Mouse (Mus musculus): Measurements from ENCODE around the gene Fyb. TPM values are rescaled to one million over a fixed set of nuclear protein-coding genes. Genes with fewer than 3 reads are reported as not detected.

Fyb gene
- polyA plus RNA-seq, 1 experiment from 2014 or later: 3.9 TPM

- WGBS: under 1% methylated on average over 73 of the region's 82 CpGs
- Histone ChIP-seq H3K4me3 (ENCODE audit: control insufficient read depth in 1 of 2, insufficient read depth in 1 of 2, low read depth in 1 of 2, low read length in 2 of 2) (peak within 1 kb of the TSS; percentile 72 to 92), H3K27ac (replicated peaks in 1 of 2; ENCODE audit: control insufficient read depth in 1 of 2, insufficient read depth in 1 of 2, low read depth in 2 of 2, low read length in 2 of 2) (peak within 1 kb of the TSS; percentile 86 to 93), H3K36me3 (ENCODE audit: control insufficient read depth, insufficient read depth, low read length) (no peaks in the 10 kb centered on the region), H3K9ac (ENCODE audit: low read length) (peak within 1 kb of the TSS; percentile 98), H3K4me1 (ENCODE audit: control insufficient read depth in 2 of 2, insufficient read depth in 2 of 2, low read length in 2 of 2) (peaks cover 3 to 20% of the 10 kb centered on the region in 2 experiments), H3K9me3 (ENCODE audit: control insufficient read depth, low read length) (no peaks in the 10 kb centered on the region), H3K4me2 (ENCODE audit: low read length) (peak within 1 kb of the TSS; percentile 89), H3K27me3 (ENCODE audit: control insufficient read depth, insufficient read depth, low read length) (no peaks in the 10 kb centered on the region)
- peak; percentile 83 for ATAC-seq (ENCODE audit: insufficient number of reproducible peaks, insufficient read depth, low FRiP score, low read depth)
These were observed 185.4 kb downstream of the Fyb start, which contains the start of gene Rictor for GRCm38 (mm10) chr15:6707936-6708525. Gene Rictor (plus strand): TSS chr15:6708379.

DNA sequence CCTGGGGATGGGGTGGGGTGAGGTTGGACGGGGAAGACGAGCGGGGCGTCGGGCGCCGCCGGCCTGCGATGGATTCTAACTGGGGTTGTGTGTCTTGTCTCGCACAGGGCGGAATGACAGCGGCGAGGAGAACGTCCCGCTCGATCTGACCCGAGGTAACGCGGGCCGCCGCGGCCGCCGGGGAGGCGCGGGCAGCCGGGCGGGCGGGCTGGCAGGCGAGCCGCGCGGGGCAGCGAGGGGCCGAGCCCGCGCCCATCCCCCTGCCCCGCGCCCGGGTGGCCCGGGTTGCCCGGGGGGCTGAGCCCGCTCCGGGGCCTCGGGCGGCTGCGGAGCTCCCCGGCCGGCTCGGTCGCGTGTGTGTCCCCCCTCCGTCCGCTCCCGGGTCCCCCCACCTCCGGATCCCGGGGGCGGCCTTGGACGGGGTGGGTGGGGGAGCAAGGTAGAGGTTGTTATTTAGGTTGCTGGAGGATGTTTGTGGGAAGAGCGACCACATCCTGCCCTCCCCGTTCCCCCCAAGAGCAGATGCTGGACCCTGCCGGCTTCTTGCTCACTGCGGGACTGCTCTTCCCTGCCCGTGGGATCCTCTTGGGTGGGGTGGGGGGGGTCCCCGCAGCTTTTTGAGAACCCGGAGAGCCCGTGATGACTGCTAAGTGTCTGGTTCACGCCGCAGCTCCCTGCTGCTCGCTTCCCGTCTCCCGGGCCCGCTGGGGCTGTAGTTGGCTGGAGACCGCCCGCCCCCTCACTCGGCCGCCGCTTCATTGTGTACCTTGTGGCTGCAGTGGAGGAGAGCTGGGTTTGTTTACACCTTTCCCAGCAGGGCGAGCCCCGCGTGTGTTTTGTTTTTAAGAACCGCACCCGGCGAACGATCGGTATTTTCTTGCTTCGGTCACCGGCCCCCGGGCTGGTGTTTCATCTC is 186.1 kb downstream of the Fyb start:
- Histone ChIP-seq H3K4me1 (ENCODE audit: control insufficient read depth in 2 of 2, insufficient read depth in 2 of 2, low read length in 2 of 2) (peaks cover 3 to 28% of the 10 kb centered on the region in 2 experiments), H3K9ac (ENCODE audit: low read length) (peak overlapping the region; percentile 98), H3K27ac (replicated peaks in 1 of 2; ENCODE audit: control insufficient read depth in 1 of 2, insufficient read depth in 1 of 2, low read depth in 2 of 2, low read length in 2 of 2) (peak overlapping the region; percentile 86 to 93), H3K27me3 (ENCODE audit: control insufficient read depth, insufficient read depth, low read length) (no peaks in the 10 kb centered on the region), H3K4me2 (ENCODE audit: low read length) (peak overlapping the region; percentile 89), H3K9me3 (ENCODE audit: control insufficient read depth, low read length) (no peaks in the 10 kb centered on the region), H3K4me3 (ENCODE audit: control insufficient read depth in 1 of 2, insufficient read depth in 1 of 2, low read depth in 1 of 2, low read length in 2 of 2) (peak overlapping the region; percentile 72 to 92), H3K36me3 (ENCODE audit: control insufficient read depth, insufficient read depth, low read length) (no peaks in the 10 kb centered on the region)
- WGBS: under 1% methylated on average over 55 of the region's 89 CpGs
- ATAC-seq (ENCODE audit: insufficient number of reproducible peaks, insufficient read depth, low FRiP score, low read depth): peak; percentile 70

DNA sequence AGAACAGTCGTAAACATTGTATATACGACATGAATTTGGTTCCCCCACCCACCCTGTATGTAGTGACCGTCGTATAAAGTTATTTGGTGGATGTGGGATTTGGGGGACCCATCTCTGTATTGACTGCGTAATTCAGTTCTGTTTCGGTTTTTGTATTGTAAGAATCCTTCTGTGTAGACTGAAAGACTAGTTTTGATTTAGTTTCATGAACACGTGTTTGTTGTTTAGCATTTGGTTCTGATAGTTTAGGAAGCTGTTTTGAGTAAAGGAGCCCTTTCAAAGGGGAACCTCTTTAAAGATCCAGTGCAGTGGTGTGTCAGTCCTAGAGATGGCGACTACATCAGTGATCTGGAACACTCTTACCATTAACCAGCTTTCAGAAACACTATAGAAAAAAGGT is 187.0 kb downstream of the Fyb start:
- ATAC-seq (ENCODE audit: insufficient number of reproducible peaks, insufficient read depth, low FRiP score, low read depth): no peak
- Histone ChIP-seq H3K9me3 (ENCODE audit: control insufficient read depth, low read length) (no peaks in the 10 kb centered on the region), H3K27ac (replicated peaks in 1 of 2; ENCODE audit: control insufficient read depth in 1 of 2, insufficient read depth in 1 of 2, low read depth in 2 of 2, low read length in 2 of 2) (no peak overlapping the region), H3K36me3 (ENCODE audit: control insufficient read depth, insufficient read depth, low read length) (no peaks in the 10 kb centered on the region), H3K4me3 (ENCODE audit: control insufficient read depth in 1 of 2, insufficient read depth in 1 of 2, low read depth in 1 of 2, low read length in 2 of 2) (peak overlapping the region; percentile 72 to 92), H3K4me1 (ENCODE audit: control insufficient read depth in 2 of 2, insufficient read depth in 2 of 2, low read length in 2 of 2) (peaks cover 3 to 36% of the 10 kb centered on the region in 2 experiments), H3K27me3 (ENCODE audit: control insufficient read depth, insufficient read depth, low read length) (no peaks in the 10 kb centered on the region), H3K4me2 (ENCODE audit: low read length) (peak overlapping the region; percentile 89), H3K9ac (ENCODE audit: low read length) (peak overlapping the region; percentile 98)
- 24% methylated on average over 8 of the region's 8 CpGs for WGBS

DNA sequence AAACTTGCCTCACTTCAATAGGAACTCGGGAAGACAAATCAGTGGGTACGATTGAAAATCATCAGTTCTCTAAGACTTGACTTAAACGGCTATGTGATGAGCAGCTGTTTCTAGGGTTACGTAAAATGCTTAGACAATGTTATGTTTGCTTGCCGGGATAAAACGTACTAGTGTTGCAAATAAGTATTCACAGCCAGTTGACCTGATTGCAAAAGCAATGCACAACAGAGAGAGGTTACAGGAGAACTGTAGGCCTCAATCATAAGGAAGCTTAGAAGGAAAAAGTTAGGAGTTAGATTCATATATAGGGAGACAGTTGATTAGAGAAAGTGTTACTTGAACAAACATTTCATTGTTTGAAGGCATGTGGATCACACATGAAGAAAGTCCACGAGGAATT is 187.7 kb downstream of the Fyb start:
- Histone ChIP-seq H3K4me1 (ENCODE audit: control insufficient read depth in 2 of 2, insufficient read depth in 2 of 2, low read length in 2 of 2) (peaks cover 8 to 43% of the 10 kb centered on the region in 2 experiments), H3K9ac (ENCODE audit: low read length) (no peak overlapping the region)

GRCm38 (mm10) chr15:6711226-6711625 is 188.6 kb downstream of the Fyb start:
- H3K4me1 ChIP-seq (ENCODE audit: control insufficient read depth in 2 of 2, insufficient read depth in 2 of 2, low read length in 2 of 2): peaks cover 8 to 50% of the 10 kb centered on the region in 2 experiments
- no peak overlapping the region for H3K4me3 ChIP-seq (ENCODE audit: control insufficient read depth in 1 of 2, insufficient read depth in 1 of 2, low read depth in 1 of 2, low read length in 2 of 2)
- no peak for ATAC-seq (ENCODE audit: insufficient number of reproducible peaks, insufficient read depth, low FRiP score, low read depth)
- no peak overlapping the region for H3K9ac ChIP-seq (ENCODE audit: low read length)
- H3K4me2 ChIP-seq (ENCODE audit: low read length): no peak overlapping the region
- H3K36me3 ChIP-seq (ENCODE audit: control insufficient read depth, insufficient read depth, low read length): no peaks in the 10 kb centered on the region
- no peak overlapping the region for H3K27ac ChIP-seq (replicated peaks in 1 of 2; ENCODE audit: control insufficient read depth in 1 of 2, insufficient read depth in 1 of 2, low read depth in 2 of 2, low read length in 2 of 2)
- 61% methylated on average over 7 of the region's 7 CpGs for WGBS
- no peaks in the 10 kb centered on the region for H3K27me3 ChIP-seq (ENCODE audit: control insufficient read depth, insufficient read depth, low read length)
- no peaks in the 10 kb centered on the region for H3K9me3 ChIP-seq (ENCODE audit: control insufficient read depth, low read length)

More for the DNA sequence above, 187.7 kb downstream of the Fyb start:
- no peak for ATAC-seq (ENCODE audit: insufficient number of reproducible peaks, insufficient read depth, low FRiP score, low read depth)
- H3K4me2 ChIP-seq (ENCODE audit: low read length): peak overlapping the region; percentile 89
- no peaks in the 10 kb centered on the region for H3K9me3 ChIP-seq (ENCODE audit: control insufficient read depth, low read length)
- 74% methylated on average over 7 of the region's 7 CpGs for WGBS
- H3K27ac ChIP-seq (replicated peaks in 1 of 2; ENCODE audit: control insufficient read depth in 1 of 2, insufficient read depth in 1 of 2, low read depth in 2 of 2, low read length in 2 of 2): no peak overlapping the region
- H3K27me3 ChIP-seq (ENCODE audit: control insufficient read depth, insufficient read depth, low read length): no peaks in the 10 kb centered on the region
- H3K36me3 ChIP-seq (ENCODE audit: control insufficient read depth, insufficient read depth, low read length): no peaks in the 10 kb centered on the region
- H3K4me3 ChIP-seq (ENCODE audit: control insufficient read depth in 1 of 2, insufficient read depth in 1 of 2, low read depth in 1 of 2, low read length in 2 of 2): no peak overlapping the region

Other genes with a start within 250 kb of the Fyb start
- gene Dab2, start 223.1 kb upstream of the Fyb start, polyA plus RNA-seq (2014; fragmentation: Nextera tagmentation; extraction: Ambion mirVana): 36.4 and 37.5 TPM in 2 replicates
- not detected in 2 replicates for gene C9, start 77.5 kb upstream of the Fyb start, polyA plus RNA-seq (2014; fragmentation: Nextera tagmentation; extraction: Ambion mirVana)
- 30.2 and 33.9 TPM in 2 replicates for gene Rictor, start 185.5 kb downstream of the Fyb start, polyA plus RNA-seq (2014; fragmentation: Nextera tagmentation; extraction: Ambion mirVana)

All from heart, embryonic 14.5 days (tissue).